Mouse (Mus musculus) adrenal gland, adult 2 months (tissue): ENCODE data around the gene Elf3. TPM values are rescaled to one million over a fixed set of nuclear protein-coding genes. Genes with fewer than 3 reads are reported as not detected.
"Not testable (repeated sequence)": the region's sequence is repeated elsewhere in the genome, so short reads cannot be mapped to it uniquely, and the experiment has no call there.

ENCODE experiments used
- DNase-seq: peaks from one replicate; pipeline ENCODE4 v3.0.0; 2021
- long read RNA-seq: library from polyadenylated mRNA; stranded (forward); transcript quantifications from one replicate; pipeline ENCODE4 v2.0.0, GENCODE M21; 2021
- polyA plus RNA-seq: library from polyadenylated mRNA; depleted of rRNA; stranded (reverse); fragments of >200 nt; gene quantifications from 2 replicates; pipeline ENCODE4 v1.2.3, GENCODE M21; 2012; rRNA removed
- total RNA-seq, 2 experiments: library from RNA; stranded (reverse); gene quantifications; 2 replicates each; pipeline ENCODE4 v1.2.3; 2021

The Elf3 gene
- total RNA-seq (under 1 TPM in 1 of 2 experiments, not detected in 1; 0.38 TPM), polyA plus RNA-seq (0.10 and 0.46 TPM in 2 replicates)
- long read RNA-seq: 0 reads

DNA sequence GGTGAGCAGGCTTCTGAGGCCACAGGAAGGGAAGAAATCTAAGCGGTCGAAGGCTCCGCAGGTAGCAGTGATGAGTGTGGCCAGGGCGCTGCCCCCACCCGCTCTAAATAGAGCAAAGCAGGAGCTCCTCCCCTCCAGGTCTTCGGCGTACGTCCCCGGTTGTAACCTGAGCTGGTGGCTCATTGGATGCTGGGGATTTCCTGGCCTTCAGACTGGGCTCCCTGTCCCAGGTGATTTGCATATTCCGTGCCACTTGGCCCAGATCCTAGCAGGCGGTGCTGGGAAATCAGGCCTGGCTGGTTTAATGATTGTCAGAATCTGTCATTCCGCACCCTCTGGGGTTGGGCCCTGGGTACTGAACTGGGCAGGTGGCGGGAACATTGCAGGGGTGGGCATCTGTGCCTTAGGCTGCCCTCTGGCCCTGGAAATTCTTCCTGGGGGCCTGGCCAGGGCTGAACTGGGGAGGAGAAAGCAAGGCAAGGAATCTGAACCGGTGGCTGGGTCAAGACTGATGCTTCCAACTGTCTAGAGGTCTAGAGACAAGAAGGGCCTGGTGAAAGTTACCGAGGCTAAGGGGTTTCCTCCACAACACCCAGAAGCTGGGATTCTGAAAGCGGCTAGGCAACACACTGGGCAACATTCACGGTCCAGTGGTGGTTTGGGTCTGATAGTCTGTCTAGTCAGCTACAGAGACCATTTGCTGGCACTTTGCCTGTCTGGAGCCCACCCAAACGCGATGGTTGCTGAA is at the start of gene Elf3:
Gene Elf3, minus strand, starts transcription at position 189 of the 748 bp plus-strand sequence.
- peak; percentile 52 for DNase-seq

DNA sequence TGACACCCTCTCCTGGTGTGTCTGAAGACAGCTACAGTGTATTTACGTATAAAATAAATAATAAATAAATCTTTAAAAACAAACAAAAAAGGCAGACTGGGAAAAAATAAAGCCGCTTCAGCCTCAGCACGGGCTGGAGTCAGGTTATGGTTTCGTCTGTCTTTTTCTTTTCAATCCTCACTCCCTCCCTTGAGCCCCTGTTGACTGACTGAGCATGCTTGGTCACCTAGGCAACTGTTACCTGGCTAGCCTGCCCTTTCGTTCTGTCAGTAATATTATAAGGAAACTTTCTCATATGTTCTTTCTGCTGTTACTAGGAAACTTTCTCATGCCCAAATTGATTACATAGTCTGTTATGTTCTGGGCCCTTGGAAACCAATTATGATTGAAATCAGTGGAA is 32.5 kb upstream of the Elf3 start:
- DNase-seq: no peak

DNA sequence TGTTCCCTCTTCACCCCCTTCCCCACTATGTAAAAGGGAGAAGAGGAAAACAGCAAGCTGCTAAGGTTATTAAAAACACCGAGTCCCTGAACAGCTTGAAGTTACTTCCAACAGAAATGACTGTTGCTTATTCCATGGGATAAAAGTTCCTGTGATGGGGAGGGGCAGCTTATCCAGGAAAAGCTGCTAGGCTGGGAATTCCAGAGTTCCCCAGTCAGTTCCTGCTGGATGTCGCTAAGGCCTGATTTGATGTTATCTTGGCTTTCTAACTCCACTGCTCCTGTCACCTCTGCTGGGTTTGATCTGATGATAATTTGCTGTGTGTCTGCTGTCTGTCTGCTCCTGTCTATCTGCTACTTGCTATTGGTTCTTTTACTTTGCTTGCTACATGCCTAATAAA is 27.9 kb upstream of the Elf3 start:
- DNase-seq: no peak

DNA sequence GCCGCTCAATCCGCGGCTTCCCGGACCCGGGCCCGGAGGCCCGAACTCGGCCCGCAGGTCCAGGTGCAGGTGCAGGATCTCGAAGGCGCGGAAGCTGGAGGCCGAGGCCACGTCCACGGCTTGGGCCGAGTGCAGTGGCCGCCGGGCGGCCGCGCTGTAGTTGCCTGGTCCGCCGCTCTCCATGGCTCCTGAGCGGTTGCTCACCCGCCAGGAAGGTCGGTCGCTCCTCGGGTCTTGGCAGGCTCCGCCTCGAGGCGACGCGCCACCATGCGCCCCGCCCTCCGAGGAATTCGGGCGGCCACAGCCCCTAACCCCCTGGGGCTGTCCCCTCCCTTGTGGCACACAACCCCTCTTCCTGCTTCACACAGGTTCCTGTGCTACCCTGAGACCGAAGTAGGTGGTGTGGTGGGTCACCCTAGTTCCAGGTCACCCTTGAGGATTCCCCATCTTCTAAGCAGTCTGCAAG is 25.5 kb upstream of the Elf3 start, which contains the start of gene Rnpep:
Gene Rnpep, minus strand, starts transcription at position 259 of the 466 bp plus-strand sequence.
- DNase-seq: peak; percentile 89

DNA sequence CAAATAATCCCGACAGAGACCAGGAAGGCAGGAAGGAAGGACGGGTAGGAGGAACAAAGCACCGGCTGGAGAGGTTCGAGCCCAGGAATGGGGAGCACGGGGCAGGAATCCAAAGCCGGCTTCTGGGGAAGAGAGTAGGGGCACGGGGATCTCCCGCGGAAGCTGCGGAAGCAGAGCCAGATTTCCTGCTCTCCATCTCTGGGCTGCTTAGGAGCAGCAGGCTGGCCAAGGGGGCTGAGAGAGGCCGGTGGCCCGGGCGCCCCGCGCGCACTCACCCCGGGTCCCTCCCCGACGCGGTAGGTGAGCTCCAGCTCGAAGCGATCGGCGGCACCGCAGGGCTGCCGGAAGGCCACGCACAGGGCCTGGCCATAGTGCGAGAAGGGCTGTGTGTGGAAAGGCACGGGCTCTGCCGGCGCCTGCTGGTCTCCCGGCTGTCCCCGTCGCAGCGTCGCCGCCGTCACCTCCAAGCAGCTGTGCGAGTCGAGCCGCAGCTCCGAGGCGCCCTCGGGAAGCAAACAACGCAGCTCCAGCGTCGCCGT is 25.0 kb upstream of the Elf3 start:
- no peak for DNase-seq

DNA sequence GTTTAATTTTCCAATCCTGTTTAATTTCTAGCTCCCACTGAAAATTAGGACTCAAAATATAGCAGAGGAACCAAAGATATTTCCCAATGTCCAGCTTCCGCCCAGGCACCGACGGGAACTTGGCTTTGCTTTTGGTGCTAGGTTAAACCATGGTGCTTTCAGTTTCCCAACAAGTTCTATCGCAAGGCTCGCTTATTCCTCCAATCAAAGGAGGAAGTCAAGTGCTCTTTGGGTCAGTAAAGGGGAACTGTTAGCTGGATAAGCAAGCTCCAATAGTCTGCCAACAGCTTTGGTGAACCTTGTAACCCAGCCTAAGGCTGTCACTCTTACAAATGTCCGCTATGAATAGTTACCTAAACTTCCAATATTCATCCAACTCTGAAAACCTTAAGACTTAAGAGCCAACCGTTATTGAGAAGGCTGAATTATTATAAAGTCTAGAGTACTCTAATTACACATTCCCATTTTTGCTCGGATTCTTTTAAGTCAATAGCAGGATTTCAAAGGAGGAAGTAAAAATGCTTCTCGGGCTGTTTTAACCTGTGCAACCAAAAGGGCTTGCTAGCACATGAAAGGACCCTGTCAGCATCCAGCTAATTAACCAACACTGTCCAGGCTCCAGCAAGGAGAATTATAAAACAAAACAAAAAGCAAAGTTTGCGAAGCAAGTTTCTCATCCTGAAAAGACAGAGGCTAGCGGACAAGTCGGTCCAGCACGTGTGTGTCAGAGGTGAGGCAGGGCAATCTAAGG is 24.3 kb upstream of the Elf3 start:
- peak; percentile 53 for DNase-seq

DNA sequence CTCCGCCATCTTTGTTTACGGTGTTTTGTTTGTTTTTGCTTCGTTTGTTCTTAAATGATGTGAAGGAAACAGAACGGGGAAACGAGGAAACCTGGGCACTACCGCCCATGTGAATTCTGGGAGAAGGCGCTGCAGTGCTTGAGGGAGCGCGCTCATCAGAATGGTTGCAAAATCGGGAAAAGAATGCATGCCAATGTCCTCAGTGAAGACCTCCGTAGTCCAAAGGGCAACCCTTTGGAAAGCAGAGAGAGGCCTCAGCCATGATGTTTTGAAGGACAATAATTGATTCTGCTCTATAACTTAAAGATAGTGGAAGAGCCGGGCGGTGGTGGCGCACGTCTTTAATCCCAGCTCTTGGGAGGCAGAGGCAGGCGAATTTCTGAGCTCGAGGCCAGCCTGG is 23.5 kb upstream of the Elf3 start:
- DNase-seq: no peak

DNA sequence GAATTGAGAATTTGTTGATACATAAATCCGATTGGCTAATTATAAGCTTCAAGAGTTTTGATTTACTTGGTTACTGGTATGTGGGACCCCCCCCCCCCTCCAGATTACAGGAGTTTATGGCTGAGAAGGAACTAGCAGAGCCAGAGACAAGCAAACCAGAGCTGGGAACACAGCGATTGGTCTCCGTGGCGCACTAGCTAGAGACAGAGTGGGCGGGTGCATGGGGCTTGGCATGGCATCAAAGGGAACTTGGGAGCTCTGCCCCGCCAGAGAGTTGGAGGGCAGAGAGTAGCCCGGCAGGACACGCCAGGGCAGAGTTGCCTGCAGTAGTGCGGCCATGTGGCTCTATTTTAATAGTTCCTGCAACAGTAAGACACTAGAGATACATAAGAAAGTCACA is 22.3 kb upstream of the Elf3 start:
- peak; percentile 91 for DNase-seq

DNA sequence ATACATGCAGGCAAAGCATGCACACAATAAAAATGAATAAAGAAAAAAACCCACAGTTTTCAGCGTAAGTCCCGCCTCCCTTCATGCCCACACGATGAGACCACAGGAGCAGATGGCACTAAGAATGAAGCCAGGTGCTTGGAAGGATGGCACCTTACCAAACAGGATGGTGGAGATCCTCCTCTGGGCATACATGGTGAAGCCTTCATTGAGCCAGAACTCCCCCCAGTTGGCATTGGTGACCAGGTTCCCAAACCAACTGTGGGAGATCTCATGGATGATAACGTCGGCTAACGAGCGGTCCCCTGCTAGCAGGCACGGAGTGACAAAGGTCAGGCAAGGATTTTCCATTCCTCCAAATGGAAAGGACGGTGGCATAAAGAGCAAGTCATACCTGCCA is 13.0 kb upstream of the Elf3 start:
- DNase-seq: no peak

DNA sequence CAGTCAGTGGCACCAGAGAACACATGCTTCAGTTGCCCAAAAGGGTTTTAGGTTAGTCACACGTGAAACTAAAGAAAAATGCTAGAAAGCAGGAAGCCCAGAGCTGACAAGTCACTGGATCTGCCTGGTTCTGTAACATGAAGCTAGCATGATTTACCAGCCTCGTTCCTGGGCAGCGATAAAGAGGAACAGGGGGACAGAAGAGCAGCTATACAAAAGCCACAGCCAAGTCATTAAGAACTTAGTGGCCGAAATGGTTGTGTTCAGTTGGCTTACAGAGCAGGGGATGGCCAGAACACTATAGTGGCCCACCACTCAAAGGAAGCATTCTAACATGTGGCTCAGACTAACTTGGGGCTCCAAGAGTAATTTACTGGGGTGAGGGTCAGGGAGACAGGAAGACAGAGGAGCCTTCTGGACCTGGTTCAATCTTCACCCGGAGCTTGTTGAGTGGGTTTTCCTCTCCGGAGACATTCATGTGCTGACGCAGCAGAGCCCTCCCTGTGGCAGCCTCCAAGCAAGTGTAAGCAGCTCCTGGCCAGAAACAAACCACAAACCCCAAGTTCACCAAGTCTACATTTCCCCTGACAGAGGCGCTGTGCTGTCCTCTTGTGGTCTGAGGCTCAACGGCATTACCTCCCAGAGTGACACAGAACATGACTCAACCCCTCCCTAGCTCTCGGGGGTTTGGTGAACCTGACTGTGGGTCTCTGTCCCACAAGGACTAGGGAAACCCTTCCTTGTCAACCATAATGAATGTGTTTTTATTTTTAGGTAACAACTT is 9.5 kb upstream of the Elf3 start:
- no peak for DNase-seq

DNA sequence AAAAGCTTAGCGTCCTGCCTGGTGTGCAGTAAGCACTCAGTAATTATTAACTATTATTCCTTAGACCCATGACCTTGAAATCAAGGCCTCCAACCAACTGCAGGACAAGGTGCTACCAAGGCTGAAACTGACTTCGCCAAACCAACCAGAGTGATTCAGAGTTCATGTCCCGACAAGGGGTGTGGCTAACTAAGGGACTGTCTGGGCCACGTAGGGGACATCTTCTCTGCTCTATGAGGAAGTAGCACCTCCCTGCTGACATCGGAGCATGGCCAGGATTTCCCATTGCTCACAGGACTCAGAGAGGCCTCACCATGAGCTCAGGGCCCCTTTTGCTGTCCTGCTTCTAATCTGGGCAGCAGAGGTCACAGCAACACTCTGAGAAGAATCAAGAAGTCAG is 7.5 kb upstream of the Elf3 start:
- DNase-seq: peak; percentile 67

DNA sequence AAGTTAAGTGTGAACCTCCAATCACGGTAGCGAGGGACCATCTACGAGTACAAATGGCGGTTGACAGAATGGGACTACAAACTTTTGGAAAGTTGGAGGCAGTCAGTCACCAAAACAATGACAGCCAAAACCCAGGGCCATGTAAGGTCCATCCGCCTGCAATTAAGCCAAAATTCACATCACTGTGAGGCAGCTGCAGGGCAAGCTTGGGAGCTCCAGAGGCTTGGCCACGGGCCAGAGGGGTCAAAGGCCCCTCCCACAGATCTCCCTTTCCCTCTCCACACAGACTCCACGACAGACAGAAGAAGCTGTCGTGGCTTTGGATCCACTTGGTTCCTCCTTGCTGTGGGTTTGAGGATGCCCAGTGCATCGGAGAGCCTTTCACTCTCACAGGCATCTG is 4.9 kb upstream of the Elf3 start:
- no peak for DNase-seq

DNA sequence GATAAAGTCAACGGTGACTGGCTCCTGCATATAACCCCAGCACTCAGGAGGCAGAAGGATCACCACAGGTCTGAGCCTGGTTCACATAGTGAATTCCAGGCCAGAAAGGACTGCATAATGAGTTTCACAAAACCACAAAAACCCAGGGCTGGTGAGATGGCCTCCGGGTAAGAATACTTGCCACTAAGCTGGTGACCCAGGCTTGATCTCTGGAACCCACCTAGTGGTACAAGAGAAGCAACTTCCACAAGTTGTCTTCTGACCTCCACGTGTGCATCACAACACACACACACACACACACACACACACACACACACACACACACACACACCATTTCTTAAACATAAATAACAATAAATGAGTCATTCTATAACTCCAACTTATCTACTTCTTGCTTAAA is 4.0 kb upstream of the Elf3 start:
- DNase-seq: no peak

DNA sequence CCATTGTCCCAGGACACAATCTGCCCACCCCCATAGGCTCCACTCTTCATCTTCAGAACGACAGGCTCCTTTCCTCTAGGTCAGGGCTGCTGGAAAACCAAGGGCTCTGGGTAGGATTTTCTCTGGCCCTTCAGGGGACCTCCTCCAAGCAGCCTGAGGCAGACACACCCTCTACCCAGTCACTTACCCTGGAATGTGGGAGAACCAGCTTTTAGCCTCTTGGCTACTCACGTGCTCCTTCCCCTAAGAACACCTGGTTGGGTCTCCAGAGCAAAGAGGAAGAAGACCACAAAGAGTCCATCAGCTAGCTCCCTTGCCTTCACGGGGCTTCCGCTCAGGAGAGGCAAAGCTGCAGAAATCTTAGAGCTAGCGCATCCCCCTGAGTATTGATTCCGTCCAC is 2.6 kb upstream of the Elf3 start:
- no peak for DNase-seq

DNA sequence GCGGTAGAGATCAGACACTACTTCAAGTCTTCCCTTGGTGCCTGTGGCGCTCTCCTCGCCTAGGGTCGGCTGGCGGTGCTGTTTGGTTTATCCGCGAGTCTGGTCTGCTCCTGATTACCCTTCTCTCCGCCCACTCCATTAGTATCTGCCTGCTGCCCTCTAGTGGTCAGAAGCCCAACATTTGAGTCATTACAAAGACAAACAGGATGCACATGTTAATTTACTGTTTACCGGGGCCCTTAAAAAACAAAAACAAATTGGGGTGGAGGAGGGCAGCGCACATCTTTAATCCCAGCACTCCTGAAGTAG is 714 bp upstream of the Elf3 start:
- DNase-seq: peak; percentile 79

DNA sequence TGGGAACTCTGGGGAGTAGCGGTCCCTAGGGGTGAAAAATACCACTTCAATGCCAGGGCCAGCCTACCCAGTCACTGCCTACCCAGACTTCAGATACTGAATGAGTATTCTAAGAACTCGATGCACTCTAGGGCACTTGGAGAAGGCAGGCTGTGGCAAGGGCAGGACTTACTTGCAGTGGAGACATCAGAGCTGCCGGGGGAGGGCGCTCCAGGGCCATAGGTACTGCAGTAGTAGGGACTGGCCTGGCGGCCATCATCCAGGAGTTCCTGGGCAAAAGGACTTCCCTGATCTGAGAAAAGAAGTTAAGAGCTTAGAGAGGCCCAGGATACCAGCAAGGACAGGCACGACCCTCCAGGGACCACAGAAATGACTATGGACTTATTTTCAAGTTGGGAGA is 2.1 kb downstream of the Elf3 start:
- no peak for DNase-seq

DNA sequence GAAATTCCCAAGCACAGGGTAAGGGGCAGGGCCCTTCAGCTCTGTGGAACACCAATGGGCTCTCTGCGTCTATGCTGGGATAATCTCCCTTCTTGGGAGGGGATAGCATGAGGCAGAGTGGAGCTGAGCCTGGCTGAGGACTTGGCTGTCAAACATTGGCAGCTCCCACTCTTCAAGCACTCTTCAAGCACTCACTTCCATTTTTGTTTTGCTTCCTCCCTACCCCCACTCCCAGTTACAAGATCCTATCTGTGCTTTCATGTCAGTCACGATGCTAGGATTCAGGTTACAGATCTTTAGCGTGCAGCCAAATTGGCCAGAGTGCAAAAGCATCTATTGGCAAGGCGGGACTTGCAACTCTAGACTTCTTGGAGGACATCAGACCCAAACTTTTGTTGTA is 5.5 kb downstream of the Elf3 start:
- DNase-seq: no peak

DNA sequence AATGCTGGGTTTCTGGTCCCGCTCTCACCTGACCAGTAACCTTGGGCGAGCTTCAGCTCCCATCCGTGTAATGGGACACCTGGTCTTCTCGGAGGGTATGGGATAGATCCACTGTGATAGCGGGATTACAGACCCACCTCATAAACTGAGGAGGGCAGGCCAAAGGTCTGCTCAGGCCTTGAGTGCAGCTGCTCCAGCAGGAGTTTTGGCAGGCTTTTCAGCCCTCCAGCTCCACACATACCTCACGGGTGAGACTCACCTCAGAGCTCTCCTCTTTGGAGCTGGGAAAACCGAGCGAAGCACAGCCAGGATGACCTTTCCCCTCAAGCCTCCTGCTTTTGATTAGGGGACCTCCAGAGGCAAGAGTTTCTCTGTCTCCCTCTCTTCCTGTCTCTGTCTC is 7.0 kb downstream of the Elf3 start:
- DNase-seq: no peak

DNA sequence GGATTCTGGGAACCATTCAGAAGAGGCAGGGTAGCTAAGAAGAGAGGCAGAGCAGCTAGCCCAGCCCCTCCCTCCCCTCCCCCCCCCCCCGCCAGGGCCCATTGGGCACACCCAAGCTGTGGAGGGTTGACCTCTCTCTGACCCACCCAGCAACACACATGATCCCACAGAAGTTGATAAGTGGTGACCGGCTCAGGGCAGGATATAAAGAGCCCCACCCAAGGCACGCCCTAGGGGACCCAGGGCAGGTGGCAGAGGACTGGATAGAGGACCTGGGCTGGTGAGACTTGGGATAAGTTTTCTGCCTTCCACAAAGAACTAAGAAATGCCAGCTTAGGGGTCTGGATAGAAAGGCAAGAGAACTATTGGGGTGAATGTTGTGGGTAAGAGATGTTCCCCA is 7.7 kb downstream of the Elf3 start:
- no peak for DNase-seq

DNA sequence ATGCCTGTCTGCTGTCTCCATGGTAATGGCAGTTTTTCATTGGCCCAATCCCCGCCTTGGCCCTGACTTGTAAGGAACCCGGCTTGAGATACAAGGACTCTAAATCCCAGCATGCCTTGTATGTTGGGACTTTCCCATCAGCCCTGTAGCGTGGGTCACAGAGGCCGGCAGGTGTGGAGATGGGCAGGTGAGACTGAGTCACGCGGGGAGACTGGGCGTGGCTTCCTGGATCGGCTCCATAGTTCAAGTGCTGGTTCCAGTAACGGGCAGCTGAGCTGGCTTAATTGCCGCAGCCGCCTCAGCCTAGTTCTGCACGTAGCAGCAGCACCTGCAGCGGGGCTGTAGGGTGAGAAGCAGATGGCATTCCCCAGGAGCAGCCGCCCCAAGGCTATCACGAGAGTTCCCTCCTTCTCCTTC is 9.9 kb downstream of the Elf3 start:
- peak; percentile 23 for DNase-seq

DNA sequence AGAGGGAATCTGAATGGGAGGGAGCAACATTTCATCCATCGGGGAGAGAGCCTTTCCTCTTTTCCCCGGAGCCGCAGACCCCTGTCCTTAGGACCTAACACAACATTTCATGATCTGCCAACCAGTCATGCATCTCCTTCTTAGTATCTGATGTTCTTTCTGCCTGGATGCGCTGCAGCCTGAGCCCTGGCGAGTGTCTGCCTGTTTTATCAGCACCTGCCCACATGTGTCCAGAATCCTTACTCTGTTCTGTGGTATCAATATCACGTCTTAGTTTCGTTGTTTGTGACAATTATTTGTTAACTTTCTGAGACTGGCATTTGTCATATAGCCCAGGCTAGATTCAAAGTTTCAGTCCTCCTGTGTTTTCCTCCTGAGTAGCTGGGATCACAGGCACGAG is 14.4 kb downstream of the Elf3 start:
- DNase-seq: no peak

DNA sequence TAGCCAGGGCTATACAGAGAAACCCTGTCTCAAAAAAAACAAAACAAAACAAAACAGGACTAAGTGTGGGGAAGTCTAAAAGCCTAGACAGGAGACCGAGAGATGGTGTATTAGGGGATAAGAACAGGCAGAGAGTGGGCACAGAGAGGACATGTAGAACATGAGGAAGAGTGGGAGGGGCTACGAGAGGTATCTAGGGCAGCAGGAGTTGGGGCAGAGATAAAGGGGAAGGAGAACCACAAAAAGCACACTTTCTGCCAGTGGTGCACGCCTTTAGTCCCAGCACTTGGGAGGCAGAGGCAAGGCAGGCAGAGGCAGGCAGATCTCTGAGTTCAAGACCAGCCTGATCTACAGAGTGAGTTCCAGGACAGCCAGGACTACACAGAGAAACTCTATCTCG is 18.2 kb downstream of the Elf3 start:
- not testable (repeated sequence) for DNase-seq
